Mouse (Mus musculus) intestine, embryonic 16.5 days (tissue): ENCODE measurements around the gene Tmem108. TPM values are rescaled to one million over a fixed set of nuclear protein-coding genes. Genes with fewer than 3 reads are reported as not detected.
A peak's percentile ranks its signal among the peaks of the same experiment; 100 is the strongest.

ENCODE experiments used
- ATAC-seq: fragments of 200-750 bp; cut with Nextera tagmentation; 2 replicates; pipeline ENCODE4 v1.8.0; 2017; ENCODE audit warnings: moderate TSS enrichment, moderate library complexity
- H3K27ac ChIP-seq: fragments of 300-500 bp; sonication (generic); 2 replicates; pipeline ENCODE4 v1.5.1; 2014; ENCODE audit warnings: mild to moderate bottlenecking, low read length
- H3K27me3 ChIP-seq: fragments of 300-500 bp; sonication (generic); replicated peaks from 2 replicates; pipeline ENCODE4 v1.6.1; 2014; ENCODE audit warnings: low read length, control low read depth, mixed read lengths; ENCODE audit not compliant: control insufficient read depth, insufficient read depth
- H3K36me3 ChIP-seq: fragments of 300-500 bp; sonication (generic); 2 replicates; pipeline ENCODE4 v1.6.1; 2014; ENCODE audit warnings: low read length, control low read depth; ENCODE audit not compliant: control insufficient read depth, insufficient read depth
- H3K4me1 ChIP-seq: fragments of 300-500 bp; sonication (generic); 2 replicates; pipeline ENCODE4 v1.6.1; 2014; ENCODE audit warnings: low read length, control low read depth, mixed read lengths; ENCODE audit not compliant: control insufficient read depth, insufficient read depth
- H3K4me2 ChIP-seq: fragments of 300-500 bp; sonication (generic); 2 replicates; pipeline ENCODE4 v1.6.1; 2014; ENCODE audit warnings: low read depth, low read length, control low read depth
- H3K4me3 ChIP-seq: fragments of 300-500 bp; sonication (generic); 2 replicates; pipeline ENCODE4 v1.5.1; 2014; ENCODE audit warnings: mild to moderate bottlenecking, low read length
- H3K9ac ChIP-seq: fragments of 300-500 bp; sonication (generic); 2 replicates; pipeline ENCODE4 v1.6.1; 2014; ENCODE audit warnings: low read depth, low read length
- H3K9me3 ChIP-seq: fragments of 300-500 bp; sonication (generic); 2 replicates; pipeline ENCODE4 v1.6.1; 2016; ENCODE audit warnings: low read length, control low read depth; ENCODE audit not compliant: control insufficient read depth
- WGBS: fragments of 180-500 bp; shearing (Covaris S2); extraction: QIAGEN DNeasy Blood & Tissue Kit; methylation state at CpG from one replicate; pipeline ENCODE4 v1.1.7; 2014; 5-methylcytosine and 5-hydroxymethylcytosine counted together
- polyA plus RNA-seq: library from polyadenylated mRNA; unstranded; fragments of >200 nt; fragmentation: Nextera tagmentation; extraction: Ambion mirVana; gene quantifications from 2 replicates; pipeline ENCODE4 v1.2.1, GENCODE M21; 2015

Gene Tmem108
- polyA plus RNA-seq = 7.2 and 7.3 TPM in 2 replicates

DNA sequence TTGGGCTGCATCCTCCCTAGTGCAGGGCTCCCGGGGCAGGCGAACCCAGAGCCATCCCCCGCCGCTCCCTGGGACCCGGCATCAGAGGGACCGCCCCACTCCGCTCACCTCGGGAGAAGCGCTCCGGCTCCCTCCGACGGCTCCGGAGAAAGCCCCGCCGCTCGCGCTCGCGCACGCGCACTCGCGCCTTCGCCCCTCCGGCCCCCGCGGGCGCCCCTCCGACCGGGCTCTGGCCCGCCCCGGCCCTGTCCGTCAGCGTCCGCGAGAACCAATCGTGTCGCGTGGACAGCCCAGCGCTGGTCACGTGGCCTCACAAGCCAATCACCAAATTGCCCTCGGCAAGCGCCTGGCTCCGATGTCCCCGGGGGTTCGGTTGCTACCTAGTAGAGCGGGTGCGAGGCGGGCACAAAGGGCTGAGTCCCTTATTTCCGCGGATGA, at the start of gene Tmem108:
Gene Tmem108, minus strand, starts transcription at position 191 of the 438 bp plus-strand sequence.
- Histone ChIP-seq H3K9me3 (no peaks in the 10 kb centered on the region), H3K4me1 (peaks cover 6% of the 10 kb centered on the region), H3K36me3 (no peaks in the 10 kb centered on the region), H3K9ac (peak within 1 kb of the TSS; percentile 70), H3K27ac (no peak within 1 kb of the TSS), H3K4me3 (peak within 1 kb of the TSS; percentile 70), H3K4me2 (peak within 1 kb of the TSS; percentile 98), H3K27me3 (peaks cover 18% of the 10 kb centered on the region)
- ATAC-seq = peak; percentile 97
- under 1% methylated on average over 45 of the region's 51 CpGs for WGBS

DNA sequence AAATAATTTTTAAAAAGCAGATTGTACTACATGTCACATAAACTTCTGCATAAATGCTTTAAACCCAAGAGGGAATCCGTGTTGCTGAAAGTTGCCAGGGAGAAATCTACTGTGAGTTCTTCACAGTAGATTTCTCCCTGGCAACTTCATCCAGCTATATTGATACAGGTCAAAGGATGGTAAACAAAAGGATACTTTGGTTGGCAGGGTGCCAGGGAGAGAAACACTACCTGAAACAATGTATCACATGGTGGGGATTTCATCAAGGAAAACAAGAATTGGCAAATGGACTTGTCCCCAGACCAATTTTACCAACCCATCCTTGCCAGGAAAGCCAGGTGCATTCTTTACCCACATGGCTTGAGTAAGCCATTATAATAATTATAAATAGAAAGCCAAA, 27.4 kb upstream of the Tmem108 start:
- H3K4me2 ChIP-seq = no peak overlapping the region
- H3K4me1 ChIP-seq = no peaks in the 10 kb centered on the region
- no peak overlapping the region for H3K9ac ChIP-seq
- H3K4me3 ChIP-seq = no peak overlapping the region
- no peak for ATAC-seq
- 71% methylated on average over 1 of the region's 1 CpGs for WGBS
- H3K27ac ChIP-seq = no peak overlapping the region
- H3K27me3 ChIP-seq = no peaks in the 10 kb centered on the region
- H3K9me3 ChIP-seq = no peaks in the 10 kb centered on the region
- no peaks in the 10 kb centered on the region for H3K36me3 ChIP-seq

DNA sequence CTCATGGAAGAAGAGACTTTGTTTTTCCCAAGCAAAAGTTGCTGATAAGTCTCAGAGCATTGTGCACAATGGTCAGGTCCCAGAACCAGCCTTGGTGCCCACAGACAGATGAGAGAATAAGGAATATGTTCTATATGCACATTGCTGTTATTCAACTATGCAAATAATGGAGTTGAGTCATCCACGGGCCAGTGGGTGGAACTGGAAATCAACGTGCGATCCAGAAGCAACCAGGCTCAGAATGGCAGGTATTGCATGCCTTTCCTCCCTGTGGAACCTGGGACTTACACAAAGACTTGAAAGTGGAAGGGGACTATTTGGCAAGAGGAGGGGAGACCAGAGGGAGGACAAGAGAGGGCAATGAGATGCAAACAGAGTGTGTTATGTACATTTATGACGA, 22.5 kb upstream of the Tmem108 start:
- H3K9me3 ChIP-seq = no peaks in the 10 kb centered on the region
- no peaks in the 10 kb centered on the region for H3K27me3 ChIP-seq
- no peak overlapping the region for H3K4me2 ChIP-seq
- ATAC-seq = no peak
- H3K4me1 ChIP-seq = no peaks in the 10 kb centered on the region
- H3K27ac ChIP-seq = no peak overlapping the region
- 75% methylated on average over 4 of the region's 4 CpGs for WGBS
- H3K36me3 ChIP-seq = no peaks in the 10 kb centered on the region
- H3K4me3 ChIP-seq = no peak overlapping the region
- H3K9ac ChIP-seq = no peak overlapping the region

DNA sequence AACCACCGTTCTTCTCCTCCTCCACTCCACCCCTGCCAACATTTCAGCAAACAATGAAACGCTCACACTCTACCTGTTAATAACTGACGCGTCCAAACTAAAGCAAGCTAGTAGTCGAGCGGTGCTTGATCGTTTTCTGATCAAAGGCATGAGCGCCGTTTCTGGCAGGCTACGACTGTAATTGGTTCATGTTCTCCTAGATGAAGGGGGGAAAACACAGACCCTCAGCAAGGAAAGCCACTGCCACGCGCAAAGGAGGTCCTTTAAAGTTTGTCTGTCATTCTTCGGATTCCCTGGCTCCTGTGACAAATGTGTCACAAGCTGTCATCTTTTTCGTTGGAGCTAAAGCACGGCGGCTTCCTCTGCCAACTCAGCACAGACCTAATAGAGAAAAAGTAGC, 21.6 kb upstream of the Tmem108 start:
- ATAC-seq = no peak
- Histone ChIP-seq H3K4me3 (no peak overlapping the region), H3K27me3 (no peaks in the 10 kb centered on the region), H3K9me3 (no peaks in the 10 kb centered on the region), H3K36me3 (no peaks in the 10 kb centered on the region), H3K9ac (no peak overlapping the region), H3K4me2 (no peak overlapping the region), H3K4me1 (no peaks in the 10 kb centered on the region), H3K27ac (no peak overlapping the region)
- WGBS = 70% methylated on average over 16 of the region's 16 CpGs

DNA sequence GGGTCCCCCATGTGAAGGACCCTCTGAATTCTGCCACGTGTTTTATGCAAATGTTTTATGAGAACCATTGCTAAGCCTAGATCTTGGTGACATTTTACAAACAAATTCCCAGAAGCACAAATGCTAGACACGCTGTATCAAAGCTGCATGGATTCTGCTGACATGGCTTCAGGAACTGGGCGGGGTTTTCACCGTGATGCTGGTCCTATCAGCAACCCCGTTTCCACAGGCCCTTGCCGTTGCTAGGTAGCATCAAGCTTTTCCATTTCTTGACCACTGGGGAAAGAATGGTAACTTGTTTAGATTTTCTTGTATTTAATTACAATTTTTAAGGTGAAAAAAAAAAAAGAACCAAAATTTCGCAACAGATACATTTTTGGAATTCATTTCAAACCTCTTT, 20.7 kb upstream of the Tmem108 start:
- Histone ChIP-seq H3K4me2 (no peak overlapping the region), H3K4me1 (no peaks in the 10 kb centered on the region), H3K27ac (no peak overlapping the region), H3K4me3 (no peak overlapping the region), H3K9me3 (no peaks in the 10 kb centered on the region), H3K9ac (no peak overlapping the region), H3K36me3 (no peaks in the 10 kb centered on the region), H3K27me3 (no peaks in the 10 kb centered on the region)
- no peak for ATAC-seq
- WGBS = 72% methylated on average over 7 of the region's 7 CpGs

DNA sequence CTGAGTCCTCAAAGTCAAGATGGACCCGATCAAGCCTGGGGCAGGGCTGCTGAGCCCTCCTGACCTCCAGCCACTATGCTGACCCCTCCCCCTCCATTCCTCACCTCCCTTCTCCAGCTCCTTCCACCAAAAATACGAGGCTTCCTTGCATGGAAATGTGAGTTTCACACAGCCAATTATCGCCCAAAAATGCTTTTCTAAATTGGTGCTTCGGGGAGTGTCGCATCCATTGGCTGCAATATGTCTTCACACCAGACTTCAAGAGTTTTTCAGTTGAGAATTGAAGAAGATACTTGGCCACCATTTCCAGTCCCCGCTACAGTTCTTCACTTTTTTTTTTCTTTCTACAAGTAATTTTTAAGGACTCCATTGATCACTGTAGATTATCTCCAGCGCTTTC, 19.8 kb upstream of the Tmem108 start:
- H3K27me3 ChIP-seq = no peaks in the 10 kb centered on the region
- H3K9ac ChIP-seq = no peak overlapping the region
- no peaks in the 10 kb centered on the region for H3K9me3 ChIP-seq
- no peak overlapping the region for H3K4me2 ChIP-seq
- H3K27ac ChIP-seq = no peak overlapping the region
- H3K4me1 ChIP-seq = no peaks in the 10 kb centered on the region
- no peak for ATAC-seq
- 78% methylated on average over 7 of the region's 7 CpGs for WGBS
- no peaks in the 10 kb centered on the region for H3K36me3 ChIP-seq
- no peak overlapping the region for H3K4me3 ChIP-seq

DNA sequence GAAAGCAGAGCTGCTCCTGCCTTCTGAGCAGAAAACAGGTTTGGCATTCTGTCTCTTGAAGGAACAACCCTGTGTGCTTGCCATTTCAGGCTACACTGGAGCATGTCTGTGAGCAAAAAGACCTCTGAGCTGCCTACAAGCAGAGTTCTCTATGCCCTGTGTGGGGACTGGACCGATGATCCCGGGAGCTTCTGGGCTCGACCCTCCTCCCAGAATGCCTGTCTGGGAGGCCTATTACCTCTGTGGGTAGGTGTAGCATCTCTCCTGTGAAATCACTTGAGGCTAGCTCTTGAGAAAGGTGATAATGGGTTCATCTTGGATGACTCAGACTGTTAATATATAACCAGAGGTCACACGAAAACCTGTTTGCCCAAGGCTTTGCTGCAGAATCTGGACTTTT, 19.0 kb upstream of the Tmem108 start:
- no peak overlapping the region for H3K4me2 ChIP-seq
- peak; percentile 31; the same call in 1 of the 2 replicates for ATAC-seq
- H3K9me3 ChIP-seq = no peaks in the 10 kb centered on the region
- H3K27ac ChIP-seq = no peak overlapping the region
- H3K4me1 ChIP-seq = no peaks in the 10 kb centered on the region
- H3K4me3 ChIP-seq = no peak overlapping the region
- no peak overlapping the region for H3K9ac ChIP-seq
- no peaks in the 10 kb centered on the region for H3K36me3 ChIP-seq
- H3K27me3 ChIP-seq = no peaks in the 10 kb centered on the region
- 59% methylated on average over 4 of the region's 4 CpGs for WGBS

DNA sequence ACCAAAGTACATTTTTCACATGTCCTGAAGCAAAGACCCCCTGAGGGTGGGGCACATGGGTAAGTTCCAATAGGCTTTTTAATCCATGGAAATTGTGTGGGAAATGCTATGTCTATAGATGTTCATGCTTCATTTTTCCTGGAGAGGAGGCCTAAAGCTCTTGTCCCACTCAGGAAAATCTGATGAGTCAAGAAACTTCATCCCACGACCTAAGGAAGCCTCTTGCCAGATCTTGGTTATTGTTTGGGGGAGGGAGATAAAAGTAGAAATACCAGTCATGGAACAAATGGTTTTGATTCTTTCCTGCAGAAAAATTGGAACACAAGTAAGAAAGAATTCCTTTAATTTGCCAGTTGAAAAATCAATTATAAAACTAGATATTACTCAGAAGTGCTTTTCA, 16.5 kb upstream of the Tmem108 start:
- H3K4me3 ChIP-seq = no peak overlapping the region
- no peak overlapping the region for H3K27ac ChIP-seq
- H3K9ac ChIP-seq = no peak overlapping the region
- ATAC-seq = no peak
- 60% methylated on average over 1 of the region's 1 CpGs for WGBS
- H3K4me2 ChIP-seq = no peak overlapping the region
- no peaks in the 10 kb centered on the region for H3K9me3 ChIP-seq
- no peaks in the 10 kb centered on the region for H3K4me1 ChIP-seq
- no peaks in the 10 kb centered on the region for H3K27me3 ChIP-seq
- H3K36me3 ChIP-seq = no peaks in the 10 kb centered on the region

DNA sequence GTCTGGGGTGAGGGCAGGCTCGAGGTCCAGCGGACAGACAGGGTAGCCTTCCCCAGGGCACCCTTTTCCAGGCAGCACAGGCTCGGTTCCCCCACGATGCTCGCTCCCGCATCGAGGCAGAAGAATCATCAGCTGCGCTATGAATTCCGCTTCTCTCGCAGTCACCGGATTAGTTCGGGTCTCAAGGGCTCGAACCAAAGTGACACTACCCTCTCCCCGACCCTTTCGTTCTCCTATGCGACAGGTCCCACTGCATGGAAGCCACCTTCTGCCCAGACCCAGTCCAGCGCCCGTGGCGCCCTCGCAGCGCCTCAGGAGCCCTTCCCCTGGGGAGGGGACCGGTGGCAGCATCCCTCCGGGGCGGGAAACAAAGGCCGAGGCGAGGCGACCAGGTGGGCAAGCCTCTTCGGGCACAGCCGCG, 476 bp downstream of the Tmem108 start:
- peak; percentile 36 for ATAC-seq
- peak overlapping the region; percentile 98 for H3K4me2 ChIP-seq

DNA sequence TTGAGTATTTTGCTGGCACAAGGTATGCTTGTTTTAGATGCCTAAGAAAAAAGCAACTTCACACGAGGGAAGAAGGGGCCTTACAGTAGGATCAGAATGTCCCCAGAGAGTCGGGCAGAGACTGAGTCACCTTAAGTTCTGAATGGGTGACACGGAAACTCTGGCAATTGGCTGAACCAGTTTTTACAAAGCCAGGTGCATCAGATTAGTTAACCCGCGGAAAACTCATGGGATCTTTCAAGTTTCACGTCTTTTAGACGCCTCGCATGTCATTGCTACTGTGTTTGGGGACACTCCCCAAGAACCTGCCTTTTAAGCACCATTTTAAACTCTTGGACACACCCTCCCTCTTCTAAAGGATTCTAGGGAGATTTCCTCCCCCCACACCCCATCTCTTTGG, 1.3 kb downstream of the Tmem108 start:
- H3K4me2 ChIP-seq = no peak overlapping the region

More for the DNA sequence above, 476 bp downstream of the Tmem108 start:
- H3K27me3 ChIP-seq = peaks cover 18% of the 10 kb centered on the region
- no peak overlapping the region for H3K27ac ChIP-seq
- no peaks in the 10 kb centered on the region for H3K36me3 ChIP-seq
- peaks cover 6% of the 10 kb centered on the region for H3K4me1 ChIP-seq
- H3K9me3 ChIP-seq = no peaks in the 10 kb centered on the region
- H3K4me3 ChIP-seq = peak overlapping the region; percentile 70
- 1% methylated on average over 30 of the region's 30 CpGs for WGBS
- H3K9ac ChIP-seq = peak overlapping the region; percentile 70

More for the DNA sequence above, 1.3 kb downstream of the Tmem108 start:
- Histone ChIP-seq H3K4me3 (no peak overlapping the region), H3K27ac (no peak overlapping the region), H3K9ac (no peak overlapping the region), H3K27me3 (peaks cover 18% of the 10 kb centered on the region), H3K36me3 (no peaks in the 10 kb centered on the region), H3K9me3 (no peaks in the 10 kb centered on the region), H3K4me1 (peaks cover 6% of the 10 kb centered on the region)
- 32% methylated on average over 8 of the region's 8 CpGs for WGBS
- ATAC-seq = no peak
